Mouse (Mus musculus): ENCODE data around the gene Magohb.

Magohb gene

DNA sequence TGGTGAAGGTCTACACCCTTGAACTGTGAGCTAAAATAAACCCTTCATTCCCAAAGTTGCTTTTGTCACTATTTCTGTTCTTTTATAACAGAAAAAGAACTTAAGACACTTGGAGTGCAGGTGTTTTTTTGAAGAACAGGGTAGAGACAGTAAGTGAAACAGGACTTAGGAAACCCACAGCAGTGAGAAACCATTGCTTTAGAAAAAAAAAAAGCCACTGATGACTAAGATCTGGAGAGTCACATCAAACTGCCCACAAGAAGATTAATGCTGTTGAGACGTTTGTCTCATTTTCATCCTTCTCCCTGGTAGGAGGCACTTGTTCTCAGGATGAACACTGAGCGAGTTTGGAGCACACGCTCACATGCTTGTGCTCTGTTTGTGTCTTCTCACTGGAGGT lies 31.0 kb downstream of the Magohb start:
- DNase-seq (ENCODE audit: low read depth): no peak

GRCm38 (mm10) chr6:131247206-131247605 lies 45.8 kb downstream of the Magohb start, which contains the start of gene Klra2:
Gene Klra2, minus strand, starts transcription at chr6:131247362.
- peak; percentile 51 for DNase-seq (ENCODE audit: low read depth)

DNA sequence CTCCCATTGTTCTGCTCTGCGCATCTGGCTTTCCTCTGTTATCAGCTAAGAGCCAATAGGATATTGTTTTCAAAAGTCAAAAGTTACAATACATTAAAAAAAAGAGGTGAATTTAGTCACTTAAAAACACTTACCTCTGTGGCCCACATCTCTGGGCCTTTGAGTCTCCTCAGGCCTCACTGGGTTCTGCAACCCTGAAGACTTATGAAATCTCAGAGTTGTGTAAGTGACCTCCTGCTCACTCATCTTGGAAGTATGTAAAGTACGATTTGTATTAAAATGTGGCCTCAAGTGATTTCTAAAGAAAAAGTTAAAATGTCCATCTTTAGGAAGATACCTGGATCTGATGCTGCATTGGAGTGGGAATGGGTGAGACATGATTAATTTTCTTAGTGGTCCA lies 48.0 kb downstream of the Magohb start:
- peak; percentile 69 for DNase-seq (ENCODE audit: low read depth)
